Mouse (Mus musculus) intestine, embryonic 16.5 days (tissue): ENCODE measurements around the gene Per2. TPM values are rescaled to one million over a fixed set of nuclear protein-coding genes. Genes with fewer than 3 reads are reported as not detected.

Experiments
- ATAC-seq: fragments of 200-750 bp; cut with Nextera tagmentation; 2 replicates; pipeline ENCODE4 v1.8.0; 2017; ENCODE audit warnings: moderate TSS enrichment, moderate library complexity
- H3K27ac ChIP-seq: fragments of 300-500 bp; sonication (generic); 2 replicates; pipeline ENCODE4 v1.5.1; 2014; ENCODE audit warnings: mild to moderate bottlenecking, low read length
- H3K27me3 ChIP-seq: fragments of 300-500 bp; sonication (generic); replicated peaks from 2 replicates; pipeline ENCODE4 v1.6.1; 2014; ENCODE audit warnings: low read length, control low read depth, mixed read lengths; ENCODE audit not compliant: control insufficient read depth, insufficient read depth
- H3K36me3 ChIP-seq: fragments of 300-500 bp; sonication (generic); 2 replicates; pipeline ENCODE4 v1.6.1; 2014; ENCODE audit warnings: low read length, control low read depth; ENCODE audit not compliant: control insufficient read depth, insufficient read depth
- H3K4me1 ChIP-seq: fragments of 300-500 bp; sonication (generic); 2 replicates; pipeline ENCODE4 v1.6.1; 2014; ENCODE audit warnings: low read length, control low read depth, mixed read lengths; ENCODE audit not compliant: control insufficient read depth, insufficient read depth
- H3K4me2 ChIP-seq: fragments of 300-500 bp; sonication (generic); 2 replicates; pipeline ENCODE4 v1.6.1; 2014; ENCODE audit warnings: low read depth, low read length, control low read depth
- H3K4me3 ChIP-seq: fragments of 300-500 bp; sonication (generic); 2 replicates; pipeline ENCODE4 v1.5.1; 2014; ENCODE audit warnings: mild to moderate bottlenecking, low read length
- H3K9ac ChIP-seq: fragments of 300-500 bp; sonication (generic); 2 replicates; pipeline ENCODE4 v1.6.1; 2014; ENCODE audit warnings: low read depth, low read length
- H3K9me3 ChIP-seq: fragments of 300-500 bp; sonication (generic); 2 replicates; pipeline ENCODE4 v1.6.1; 2016; ENCODE audit warnings: low read length, control low read depth; ENCODE audit not compliant: control insufficient read depth
- WGBS: fragments of 180-500 bp; shearing (Covaris S2); extraction: QIAGEN DNeasy Blood & Tissue Kit; methylation state at CpG from one replicate; pipeline ENCODE4 v1.1.7; 2014; 5-methylcytosine and 5-hydroxymethylcytosine counted together
- polyA plus RNA-seq: library from polyadenylated mRNA; unstranded; fragments of >200 nt; fragmentation: Nextera tagmentation; extraction: Ambion mirVana; gene quantifications from 2 replicates; pipeline ENCODE4 v1.2.1, GENCODE M21; 2015

The Per2 gene
- polyA plus RNA-seq, 1 experiment from 2014 or later = 8.9 TPM

DNA sequence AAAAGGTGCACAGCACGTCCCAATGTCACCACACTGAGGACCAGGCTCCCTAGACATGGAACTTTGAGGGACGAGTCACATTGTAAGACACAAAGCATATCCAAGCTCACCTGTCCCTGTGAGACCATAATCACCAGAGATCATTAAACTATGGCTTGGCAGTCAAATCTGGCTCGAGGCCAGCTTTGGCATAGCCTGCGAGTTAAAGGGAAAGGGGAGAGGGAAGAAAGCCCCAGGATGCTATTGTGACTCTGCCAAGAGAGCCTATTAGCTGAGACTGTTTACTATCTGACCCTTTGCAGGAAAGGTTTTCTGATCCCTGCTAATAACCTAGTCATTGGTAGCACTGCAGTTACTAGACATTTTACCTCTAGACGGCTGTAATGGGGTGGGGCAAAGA is 5.3 kb upstream of the Per2 start:
- Histone ChIP-seq H3K4me1 (peaks cover 19% of the 10 kb centered on the region), H3K27me3 (no peaks in the 10 kb centered on the region), H3K9me3 (no peaks in the 10 kb centered on the region), H3K4me3 (peak overlapping the region; percentile 39; the same call in 1 of the 2 replicates), H3K9ac (peak overlapping the region; percentile 68; the same call in 1 of the 2 replicates), H3K27ac (peak overlapping the region; percentile 97), H3K4me2 (peak overlapping the region; percentile 54), H3K36me3 (no peaks in the 10 kb centered on the region)
- no peak for ATAC-seq
- 53% methylated on average over 5 of the region's 5 CpGs for WGBS

DNA sequence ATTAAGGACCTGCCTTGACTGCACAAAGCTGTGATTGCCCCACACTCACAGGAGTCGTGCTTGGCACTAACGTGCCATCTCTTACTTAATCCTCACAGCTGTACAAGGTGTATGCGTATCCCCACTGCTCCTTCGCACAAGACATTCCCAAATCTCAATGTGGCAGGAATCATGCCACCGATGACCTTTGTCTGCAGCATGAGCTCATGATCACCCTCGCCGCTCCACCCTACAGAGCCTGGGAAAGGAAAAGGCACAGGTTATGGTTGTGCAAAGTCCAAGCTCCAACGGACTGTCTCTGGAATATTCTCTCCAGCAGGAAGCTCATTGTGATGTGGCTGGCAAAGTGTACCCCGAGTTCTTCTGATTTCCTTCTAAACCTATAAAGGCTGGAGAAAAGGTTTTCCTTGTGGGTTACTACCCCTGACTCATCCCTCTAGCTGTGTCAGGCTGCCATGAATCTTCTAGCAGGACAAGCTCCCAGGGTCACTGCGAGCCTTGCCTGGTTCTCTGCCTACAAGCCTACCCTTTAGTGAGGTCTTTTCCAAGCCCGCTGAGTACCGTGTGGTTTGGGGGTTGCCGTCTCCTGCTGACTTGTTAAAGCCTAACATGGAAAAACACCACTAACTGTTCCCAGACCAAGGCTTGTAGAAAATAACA is 4.3 kb upstream of the Per2 start:
- 70% methylated on average over 13 of the region's 13 CpGs for WGBS
- peak overlapping the region; percentile 97 for H3K27ac ChIP-seq
- H3K36me3 ChIP-seq = no peaks in the 10 kb centered on the region
- 0 out of 2 replicates have a peak overlapping the region, but pooled peaks have one; percentile 4 for H3K9ac ChIP-seq
- H3K27me3 ChIP-seq = no peaks in the 10 kb centered on the region
- ATAC-seq = peak; percentile 30
- no peak overlapping the region for H3K4me3 ChIP-seq
- peaks cover 22% of the 10 kb centered on the region for H3K4me1 ChIP-seq
- no peak overlapping the region for H3K4me2 ChIP-seq
- no peaks in the 10 kb centered on the region for H3K9me3 ChIP-seq

- peaks cover 47% of the 10 kb centered on the region for H3K4me1 ChIP-seq
- H3K36me3 ChIP-seq = no peaks in the 10 kb centered on the region
- H3K27me3 ChIP-seq = no peaks in the 10 kb centered on the region
- H3K27ac ChIP-seq = peak overlapping the region; percentile 90
- H3K9ac ChIP-seq = 0 out of 2 replicates have a peak overlapping the region, but pooled peaks have one; percentile 54
- no peak for ATAC-seq
- H3K9me3 ChIP-seq = no peaks in the 10 kb centered on the region
- 45% methylated on average over 4 of the region's 4 CpGs for WGBS
- no peak overlapping the region for H3K4me3 ChIP-seq
- no peak overlapping the region for H3K4me2 ChIP-seq
Measured at GRCm38 (mm10) chr1:91460564-91460963, 1.4 kb upstream of the Per2 start.

GRCm38 (mm10) chr1:91460069-91460468 is 945 bp upstream of the Per2 start:
- H3K27me3 ChIP-seq = no peaks in the 10 kb centered on the region
- H3K4me2 ChIP-seq = peak overlapping the region; percentile 71
- H3K36me3 ChIP-seq = no peaks in the 10 kb centered on the region
- H3K4me3 ChIP-seq = peak overlapping the region; percentile 87
- peak overlapping the region; percentile 90 for H3K27ac ChIP-seq
- 37% methylated on average over 7 of the region's 7 CpGs for WGBS
- no peak for ATAC-seq
- H3K9ac ChIP-seq = peak overlapping the region; percentile 54
- peaks cover 49% of the 10 kb centered on the region for H3K4me1 ChIP-seq
- no peaks in the 10 kb centered on the region for H3K9me3 ChIP-seq

DNA sequence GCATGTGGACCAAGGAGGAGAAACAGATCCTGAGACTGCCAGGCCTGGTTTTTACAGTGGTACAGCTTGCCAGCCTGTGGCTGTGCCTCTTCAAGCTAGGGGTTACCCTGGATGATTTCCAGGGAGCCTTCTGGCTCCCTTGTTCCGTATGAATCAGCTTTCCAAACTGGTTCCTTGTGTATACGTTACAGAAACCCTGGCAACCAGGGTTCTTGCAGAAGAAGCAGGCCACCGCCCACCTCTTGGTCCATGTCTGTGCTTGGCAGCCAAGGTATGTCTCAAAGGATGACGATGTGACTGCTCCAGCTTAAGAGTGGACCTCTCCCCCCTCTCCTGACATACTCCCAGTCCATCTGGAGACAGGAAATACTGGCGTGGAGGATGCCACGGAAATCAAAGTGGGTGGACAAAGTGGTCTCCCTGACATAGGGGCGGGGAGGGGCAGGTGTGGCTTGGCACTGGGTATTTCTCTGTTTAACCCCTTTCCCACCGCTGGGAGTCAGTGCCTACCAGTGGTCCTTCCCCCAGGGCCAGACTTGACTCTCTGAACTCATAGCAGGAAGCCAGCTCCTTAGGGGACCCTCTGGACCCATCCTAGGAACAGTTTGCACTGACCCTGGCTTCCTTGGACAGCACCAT is 782 bp downstream of the Per2 start:
- peak overlapping the region; percentile 84 for H3K4me2 ChIP-seq
- H3K4me1 ChIP-seq = peaks cover 61% of the 10 kb centered on the region
- H3K4me3 ChIP-seq = peak overlapping the region; percentile 87
- H3K9me3 ChIP-seq = no peaks in the 10 kb centered on the region
- peak overlapping the region; percentile 100 for H3K27ac ChIP-seq
- 7% methylated on average over 8 of the region's 8 CpGs for WGBS
- no peaks in the 10 kb centered on the region for H3K36me3 ChIP-seq
- no peaks in the 10 kb centered on the region for H3K27me3 ChIP-seq
- peak overlapping the region; percentile 87 for H3K9ac ChIP-seq
- ATAC-seq = no peak

DNA sequence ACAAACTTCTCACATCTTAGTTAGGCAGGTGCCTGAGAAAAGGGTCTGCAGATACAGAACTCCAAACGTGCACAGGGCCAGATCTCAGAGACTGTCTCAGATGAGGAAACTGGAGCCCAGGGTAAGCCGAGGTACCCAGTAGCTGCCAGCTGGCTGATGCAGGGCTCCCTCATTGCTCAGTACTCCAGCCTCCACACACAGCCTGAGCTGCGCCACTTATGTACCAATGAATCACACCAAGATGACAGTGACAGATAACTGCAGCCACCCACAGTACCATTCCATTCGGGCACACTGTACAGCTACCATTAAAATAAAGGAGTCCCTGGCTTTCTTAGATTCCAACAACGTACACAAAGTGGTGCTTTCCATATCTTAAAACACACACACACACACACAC is 1.4 kb downstream of the Per2 start:
- 35% methylated on average over 5 of the region's 5 CpGs for WGBS
- ATAC-seq = no peak
- H3K9ac ChIP-seq = peak overlapping the region; percentile 87

DNA sequence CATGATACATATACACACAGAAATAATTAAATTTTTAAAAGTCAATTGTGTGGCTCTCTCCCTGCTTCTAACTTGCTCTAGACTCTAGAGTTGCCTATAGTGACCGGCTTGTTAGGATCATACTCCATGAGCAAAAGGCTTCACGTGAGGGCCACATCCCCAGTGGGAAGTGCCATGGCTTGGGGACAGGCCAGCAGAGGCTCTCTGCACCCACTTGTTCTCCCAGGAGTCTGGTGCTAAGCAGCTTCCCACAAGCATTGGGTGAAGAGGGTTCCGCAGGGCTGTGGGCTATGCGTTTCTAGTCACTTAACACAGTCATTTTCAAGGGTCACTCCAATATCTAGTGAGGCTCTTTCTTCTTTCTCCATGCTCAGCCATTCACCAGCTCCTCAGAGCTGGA is 2.0 kb downstream of the Per2 start:
- H3K4me2 ChIP-seq = peak overlapping the region; percentile 84
- no peaks in the 10 kb centered on the region for H3K27me3 ChIP-seq
- no peak for ATAC-seq
- 76% methylated on average over 4 of the region's 4 CpGs for WGBS
- peaks cover 71% of the 10 kb centered on the region for H3K4me1 ChIP-seq
- peak overlapping the region; percentile 87 for H3K4me3 ChIP-seq
- H3K36me3 ChIP-seq = no peaks in the 10 kb centered on the region
- H3K9me3 ChIP-seq = no peaks in the 10 kb centered on the region
- peak overlapping the region; percentile 100 for H3K27ac ChIP-seq
- H3K9ac ChIP-seq = peak overlapping the region; percentile 87

More for the DNA sequence above, 1.4 kb downstream of the Per2 start:
- Histone ChIP-seq H3K4me1 (peaks cover 66% of the 10 kb centered on the region), H3K27me3 (no peaks in the 10 kb centered on the region), H3K27ac (peak overlapping the region; percentile 100), H3K4me2 (peak overlapping the region; percentile 84), H3K9me3 (no peaks in the 10 kb centered on the region), H3K4me3 (peak overlapping the region; percentile 87), H3K36me3 (no peaks in the 10 kb centered on the region)

DNA sequence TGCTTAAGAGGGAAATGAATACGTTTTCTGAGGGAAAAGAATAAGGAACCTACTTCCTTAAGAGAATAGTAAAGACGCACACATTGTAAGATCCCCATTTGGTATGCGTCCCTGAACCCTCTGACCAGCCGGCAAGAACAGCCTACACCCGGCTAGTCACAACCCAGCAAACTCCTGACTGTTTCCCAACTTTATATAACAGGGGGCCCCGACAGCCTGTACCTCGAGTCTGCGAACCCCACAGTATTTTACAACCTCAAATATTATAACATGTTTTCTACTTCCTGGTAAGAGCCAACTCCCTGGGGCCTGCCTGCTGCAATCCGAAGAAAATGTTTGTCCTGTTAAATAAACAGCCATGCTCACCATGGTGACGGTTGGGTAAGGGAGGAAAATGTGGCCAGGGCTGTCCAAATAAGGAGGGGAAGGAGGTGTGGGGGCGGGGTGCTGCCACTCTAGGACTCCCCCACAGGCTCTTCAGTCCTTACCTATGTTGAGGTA is 2.8 kb downstream of the Per2 start:
- peak overlapping the region; percentile 87 for H3K9ac ChIP-seq
- no peaks in the 10 kb centered on the region for H3K9me3 ChIP-seq
- WGBS = 6% methylated on average over 11 of the region's 11 CpGs
- ATAC-seq = peak; percentile 58
- peak overlapping the region; percentile 84 for H3K4me2 ChIP-seq
- no peaks in the 10 kb centered on the region for H3K36me3 ChIP-seq
- no peaks in the 10 kb centered on the region for H3K27me3 ChIP-seq
- peaks cover 79% of the 10 kb centered on the region for H3K4me1 ChIP-seq
- peak overlapping the region; percentile 100 for H3K27ac ChIP-seq
- peak overlapping the region; percentile 87 for H3K4me3 ChIP-seq

- no peaks in the 10 kb centered on the region for H3K36me3 ChIP-seq
- 11% methylated on average over 7 of the region's 7 CpGs for WGBS
- peak overlapping the region; percentile 100 for H3K27ac ChIP-seq
- no peak for ATAC-seq
- peak overlapping the region; percentile 31 for H3K4me3 ChIP-seq
- no peaks in the 10 kb centered on the region for H3K27me3 ChIP-seq
- peaks cover 81% of the 10 kb centered on the region for H3K4me1 ChIP-seq
- peak overlapping the region; percentile 87 for H3K9ac ChIP-seq
- H3K9me3 ChIP-seq = no peaks in the 10 kb centered on the region
- H3K4me2 ChIP-seq = peak overlapping the region; percentile 84
Measured at GRCm38 (mm10) chr1:91455661-91456161, 3.4 kb downstream of the Per2 start.
